8 mouse cellular contexts compared by ENCODE assay signal in the genomic region with DNA sequence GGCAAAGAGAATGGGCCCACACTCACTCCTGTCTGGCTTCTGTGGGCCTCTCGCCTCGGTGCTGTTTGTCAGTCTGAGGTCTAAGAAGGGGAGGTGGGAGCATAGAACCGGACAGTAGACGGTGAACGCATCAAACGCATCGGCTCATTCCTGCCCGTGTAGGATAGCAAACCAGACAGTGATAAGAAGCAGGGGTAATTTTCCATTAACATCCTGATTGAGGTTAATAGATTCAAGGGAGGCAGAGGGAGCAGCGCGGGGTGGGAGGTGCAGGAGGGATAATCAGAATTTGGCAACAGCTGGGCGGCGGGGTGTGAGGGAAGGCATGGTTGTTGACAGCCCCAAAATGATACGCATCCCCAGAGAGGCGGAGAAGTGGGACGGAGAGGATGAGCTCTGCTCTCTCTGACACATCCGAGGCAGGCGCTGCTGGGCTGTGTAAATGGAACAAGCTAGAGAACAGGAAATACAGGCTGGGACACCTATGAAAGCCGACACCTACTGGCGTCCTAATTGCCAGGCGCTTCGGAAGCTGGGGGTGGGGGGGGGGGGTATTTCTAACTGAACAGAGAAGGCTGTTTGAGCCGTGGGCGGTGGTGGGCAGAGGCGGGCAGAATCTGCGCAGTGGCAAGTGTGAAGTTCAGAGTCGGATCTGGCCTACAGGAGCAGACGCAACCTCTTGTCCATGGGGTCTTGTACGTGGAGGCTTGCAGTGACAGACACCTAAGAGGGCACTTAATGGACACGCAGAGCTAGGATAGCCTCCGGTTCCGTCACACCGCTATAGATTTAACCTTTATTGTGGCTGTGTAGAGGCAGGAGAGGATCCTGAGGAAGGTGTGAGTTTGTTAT. TPM values are rescaled to one million over a fixed set of nuclear protein-coding genes. Genes with fewer than 3 reads are reported as not detected.
DNase-seq lines count a peak whose midpoint lies in the region; ATAC-seq lines count a peak whose summit lies in the region.

No protein-coding gene starts in this region.

- H3K4me3 ChIP-seq in heart, embryonic 13.5 days = peak overlapping the region; percentile 37
- peak overlapping the region; percentile 17 for H3K4me3 ChIP-seq in neural tube, embryonic 13.5 days

- peaks cover 10% of the 10 kb centered on the region for H3K4me1 ChIP-seq in heart, embryonic 13.5 days
- peaks cover 10% of the 10 kb centered on the region for H3K4me1 ChIP-seq in neural tube, embryonic 13.5 days (replicated peaks)

- intact Hi-C loops in left cerebral cortex, postnatal 36 days (cut with DNase I) = no loop called here

- WGBS in heart, embryonic 13.5 days = 10% methylated on average over 32 of the region's 32 CpGs
- WGBS in neural tube, embryonic 13.5 days = 27% methylated on average over 32 of the region's 32 CpGs

- no peaks in the 10 kb centered on the region for H3K9me3 ChIP-seq in heart, embryonic 13.5 days
- no peaks in the 10 kb centered on the region for H3K9me3 ChIP-seq in neural tube, embryonic 13.5 days

- H3K27ac ChIP-seq in heart, embryonic 13.5 days (replicated peaks) = no peak overlapping the region
- H3K27ac ChIP-seq in neural tube, embryonic 13.5 days (replicated peaks) = no peak overlapping the region

- DNase-seq in cerebellum, postnatal 4 days (ENCODE audit: low spot score in 2 of 2) = no peak
- DNase-seq in retina, postnatal 1 day = peak; percentile 52
- DNase-seq in retina, embryonic 14.5 days (ENCODE audit: low spot score) = no peak
- DNase-seq in left cerebral cortex, postnatal 36 days (ENCODE audit: low spot score in 2 of 2) = peak; percentile 18 to 20
- no peak for DNase-seq in adrenal gland, adult 8-10 months

- peak; percentile 58; the same call in 1 of the 2 replicates for ATAC-seq in cerebellum, adult (ENCODE audit: insufficient number of reproducible peaks, low FRiP score, low TSS enrichment)
- peak; percentile 49; the same call in 1 of the 2 replicates for ATAC-seq in heart, embryonic 13.5 days (ENCODE audit: extremely low read depth, insufficient number of reproducible peaks, low FRiP score, low TSS enrichment)
- peak; percentile 47; the same call in 1 of the 2 replicates for ATAC-seq in neural tube, embryonic 13.5 days (ENCODE audit: low read depth)

- H3K9ac ChIP-seq in heart, embryonic 13.5 days = peak overlapping the region; percentile 66
- peak overlapping the region; percentile 43 for H3K9ac ChIP-seq in neural tube, embryonic 13.5 days

- H3K4me2 ChIP-seq in heart, embryonic 13.5 days = peak overlapping the region; percentile 64
- peak overlapping the region; percentile 43 for H3K4me2 ChIP-seq in neural tube, embryonic 13.5 days

- peaks cover 18% of the 10 kb centered on the region for H3K27me3 ChIP-seq in heart, embryonic 13.5 days (replicated peaks)
- H3K27me3 ChIP-seq in neural tube, embryonic 13.5 days = peaks cover 5% of the 10 kb centered on the region; the same call in 1 of the 2 replicates

- no peaks in the 10 kb centered on the region for H3K36me3 ChIP-seq in heart, embryonic 13.5 days
- no peaks in the 10 kb centered on the region for H3K36me3 ChIP-seq in neural tube, embryonic 13.5 days

RNA-seq across cellular contexts. Expression of a gene that starts 54.4 kb away (rescaled TPM):
- polyA plus RNA-seq in heart, embryonic 13.5 days (2015; fragmentation: Nextera tagmentation; extraction: Ambion mirVana) = 9.7 and 10.5 TPM in 2 replicates
- 1 to 10 TPM; 6.7 to 8.6 TPM for total RNA-seq in left cerebral cortex, postnatal 36 days (2021)
- 13.3 and 14.3 TPM in 2 replicates for polyA plus RNA-seq in neural tube, embryonic 13.5 days (2015; fragmentation: Nextera tagmentation; extraction: Ambion mirVana)
- total RNA-seq in adrenal gland, adult 8-10 months (2022) = 1 to 10 TPM; 7.5 to 8.4 (median 8.0) TPM

RNA-seq across cellular contexts. Expression of a gene that starts 54.6 kb away (rescaled TPM):
- polyA plus RNA-seq in heart, embryonic 13.5 days (2015; fragmentation: Nextera tagmentation; extraction: Ambion mirVana) = 8.8 and 9.5 TPM in 2 replicates
- 10 to 100 TPM; 22.2 to 22.8 TPM for total RNA-seq in left cerebral cortex, postnatal 36 days (2021)
- 12.2 and 12.5 TPM in 2 replicates for polyA plus RNA-seq in neural tube, embryonic 13.5 days (2015; fragmentation: Nextera tagmentation; extraction: Ambion mirVana)
- 10 to 100 TPM; 19.0 to 25.2 (median 22.3) TPM for total RNA-seq in adrenal gland, adult 8-10 months (2022)

Comparison
In these comparisons a context has a peak if more than half of its experiments do, and no peak if none do; other contexts are left out.
1. DNase-seq: peak in retina, postnatal 1 day (single experiment) and left cerebral cortex, postnatal 36 days (2 of 2); none in cerebellum, postnatal 4 days (0 of 2), retina, embryonic 14.5 days (single experiment) and adrenal gland, adult 8-10 months (single experiment).
2. Peak in every context shown above with its lines, with median percentiles within 50 percentile points of each other: ATAC-seq.